Mouse (Mus musculus): ENCODE data around the gene AI661453. TPM values are rescaled to one million over a fixed set of nuclear protein-coding genes. Genes with fewer than 3 reads are reported as not detected.
A peak's percentile ranks its signal among the peaks of the same experiment; 100 is the strongest.

AI661453 gene
- total and polyA plus RNA-seq, 3 experiments: not detected

DNA sequence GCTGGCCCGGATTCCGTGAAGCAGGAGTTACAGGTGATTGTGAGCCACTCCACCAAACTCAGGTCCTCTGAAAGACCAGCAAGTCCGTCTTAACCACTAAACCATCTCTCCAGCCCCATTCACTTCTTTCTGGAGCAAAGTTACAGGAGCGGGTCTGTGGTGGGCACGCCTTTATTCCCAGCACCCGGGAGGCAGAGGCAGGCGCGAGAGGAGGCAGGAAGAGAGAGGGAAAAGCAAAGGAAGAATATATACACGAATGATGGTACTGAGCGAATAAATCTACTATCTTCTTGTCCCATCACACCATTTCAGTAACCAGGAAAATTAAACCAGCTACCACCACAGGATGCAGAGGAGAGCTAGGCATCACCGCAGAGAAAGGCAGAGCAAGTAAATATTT, 65.1 kb downstream of the AI661453 start:
- peaks cover 1 to 3% of the 10 kb centered on the region in 2 experiments; a peak in 2 of 4 replicates for H3K36me3 ChIP-seq (ENCODE audit: control insufficient read depth in 1 of 2, insufficient read depth in 2 of 2, low read length in 2 of 2)
- no peaks in the 10 kb centered on the region for H3K9me3 ChIP-seq (replicated peaks; ENCODE audit: insufficient read depth, low read length)
- no peaks in the 10 kb centered on the region for H3K27me3 ChIP-seq (ENCODE audit: control insufficient read depth in 1 of 2, insufficient read depth in 2 of 2, low read length in 2 of 2)
- peak overlapping the region; percentile 75 to 92 for H3K4me3 ChIP-seq (ENCODE audit: control insufficient read depth in 1 of 2, insufficient read depth in 1 of 2, low read depth in 2 of 2, low read length in 2 of 2)
- peaks cover 5% of the 10 kb centered on the region for H3K79me2 ChIP-seq (ENCODE audit: control insufficient read depth, insufficient read depth, low read length, poor library complexity)
- no peak for TF ChIP-seq GATA1 (IDR thresholded peaks at IDR 0.05; ENCODE audit: low read depth, low read length)
- no peak for TF ChIP-seq TBP (IDR thresholded peaks at IDR 0.05; ENCODE audit: low read depth, low read length)
- TF ChIP-seq POLR2AphosphoS5 (IDR thresholded peaks at IDR 0.05; ENCODE audit: borderline replicate concordance, low read depth, low read length): no peak
- TF ChIP-seq MEF2A (IDR thresholded peaks at IDR 0.05; ENCODE audit: extremely low read depth, insufficient replicate concordance, low read depth, low read length, poor library complexity, severe bottlenecking): no peak
- no peak for TF ChIP-seq NELFE (IDR thresholded peaks at IDR 0.05; ENCODE audit: low read depth, low read length)
- no peak for TF ChIP-seq ZNF384 (IDR thresholded peaks at IDR 0.05; ENCODE audit: low read depth, low read length)
- no peak for TF ChIP-seq HCFC1 (IDR thresholded peaks at IDR 0.05; ENCODE audit: low read depth, low read length)
- no peak for TF ChIP-seq USF2 (IDR thresholded peaks at IDR 0.05; ENCODE audit: borderline replicate concordance in 1 of 2, insufficient read depth in 1 of 2, low read depth in 1 of 2, low read length in 2 of 2)
- no peak for TF ChIP-seq CHD2 (IDR thresholded peaks at IDR 0.05; ENCODE audit: low read length)
- TF ChIP-seq MYC (IDR thresholded peaks at IDR 0.05; ENCODE audit: low read depth, low read length): no peak
- no peak for TF ChIP-seq RCOR1 (IDR thresholded peaks at IDR 0.05; ENCODE audit: low read depth, low read length)
- DNase-seq (ENCODE audit: low read depth, low spot score): no peak
- H3K4me1 ChIP-seq (ENCODE audit: control insufficient read depth in 1 of 2, insufficient read depth in 2 of 2, low read length in 2 of 2): peaks cover 2 to 26% of the 10 kb centered on the region in 2 experiments; a peak in 3 of 4 replicates
- H3K9ac ChIP-seq (ENCODE audit: control insufficient read depth, low read depth, low read length, poor library complexity, severe bottlenecking): peak overlapping the region; percentile 49
- H3K27ac ChIP-seq (ENCODE audit: control insufficient read depth, low read depth, low read length): no peak overlapping the region

DNA sequence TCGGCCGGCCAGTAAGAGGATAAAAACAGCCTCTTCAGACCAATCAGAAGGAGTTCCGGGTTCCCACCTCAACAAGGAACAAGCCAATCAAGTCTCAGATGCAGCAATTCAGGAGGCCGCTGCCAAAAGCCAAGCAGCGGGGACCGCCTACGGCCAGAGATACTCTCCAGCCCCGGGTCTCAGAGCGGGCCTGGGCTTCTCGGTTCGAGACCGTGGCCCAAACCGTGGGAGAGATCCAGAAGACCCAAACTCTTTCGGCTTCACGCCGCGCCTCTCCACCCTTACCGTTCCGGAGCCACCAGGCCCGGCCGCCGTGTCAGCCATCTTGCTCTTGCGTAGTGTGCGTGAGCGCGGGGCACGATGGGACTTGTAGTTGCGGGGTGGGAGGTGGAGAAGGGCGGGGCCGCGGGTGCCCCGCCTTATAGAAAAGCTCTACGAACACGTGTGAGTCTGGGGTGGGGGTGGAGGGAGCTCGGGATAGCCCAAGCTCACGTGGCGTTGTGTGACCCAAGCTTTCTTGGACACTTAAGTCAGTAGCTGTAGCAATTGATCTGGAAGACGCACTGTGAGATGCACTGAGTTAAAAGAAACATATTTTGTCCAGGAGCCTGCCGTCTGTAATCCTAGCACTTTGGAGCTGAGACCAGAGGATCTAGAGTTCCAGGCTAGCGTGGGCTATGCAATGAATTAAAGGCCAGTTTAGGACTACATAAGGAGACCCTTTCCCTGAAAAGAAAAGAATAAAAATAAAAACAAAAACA, 65.7 kb downstream of the AI661453 start, which contains the start of gene Taf8:
Taf8 (minus strand) TSS at position 347 of the 761 bp plus-strand sequence.
- no peaks in the 10 kb centered on the region for H3K27me3 ChIP-seq (ENCODE audit: control insufficient read depth in 1 of 2, insufficient read depth in 2 of 2, low read length in 2 of 2)
- peaks cover 2 to 32% of the 10 kb centered on the region in 2 experiments; a peak in 3 of 4 replicates for H3K4me1 ChIP-seq (ENCODE audit: control insufficient read depth in 1 of 2, insufficient read depth in 2 of 2, low read length in 2 of 2)
- H3K79me2 ChIP-seq (ENCODE audit: control insufficient read depth, insufficient read depth, low read length, poor library complexity): peaks cover 5% of the 10 kb centered on the region
- peak; percentile 98 for DNase-seq (ENCODE audit: low read depth, low spot score)
- H3K9ac ChIP-seq (ENCODE audit: control insufficient read depth, low read depth, low read length, poor library complexity, severe bottlenecking): peak within 1 kb of the TSS; percentile 79
- H3K9me3 ChIP-seq (replicated peaks; ENCODE audit: insufficient read depth, low read length): no peaks in the 10 kb centered on the region
- TF ChIP-seq MYC (IDR thresholded peaks at IDR 0.05; ENCODE audit: low read depth, low read length) (peak; percentile 100), USF1 (IDR thresholded peaks at IDR 0.05; ENCODE audit: low read depth, low read length) (peak; percentile 80), SIN3A (IDR thresholded peaks at IDR 0.05; ENCODE audit: low read length) (peak; percentile 94), MXI1 (IDR thresholded peaks at IDR 0.05; ENCODE audit: low read depth, low read length) (peak; percentile 99), TCF12 (IDR thresholded peaks at IDR 0.05; ENCODE audit: low read depth, low read length) (peak; percentile 63; the same call in 1 of the 2 replicates), NELFE (IDR thresholded peaks at IDR 0.05; ENCODE audit: low read depth, low read length) (peak; percentile 70), BHLHE40 (IDR thresholded peaks at IDR 0.05; ENCODE audit: borderline replicate concordance, low read depth, low read length) (peak; percentile 86), E2F4 (IDR thresholded peaks at IDR 0.05; ENCODE audit: borderline replicate concordance, low read depth, low read length) (no peak), MYB (IDR thresholded peaks at IDR 0.05; ENCODE audit: low read depth, low read length) (no peak), ELF1 (IDR thresholded peaks at IDR 0.05; ENCODE audit: low read depth, low read length) (peak; percentile 91), POLR2A (IDR thresholded peaks at IDR 0.05; ENCODE audit: control insufficient read depth in 1 of 2, insufficient read depth in 1 of 2, low read depth in 1 of 2, low read length in 2 of 2, poor library complexity in 1 of 2) (peak; percentile 80 to 89), POLR2AphosphoS2 (IDR thresholded peaks at IDR 0.05; ENCODE audit: low read length) (peak; percentile 72), KAT2A (conservative IDR thresholded peaks at IDR 0.05; ENCODE audit: low read depth, low read length) (peak; percentile 79), MAZ (IDR thresholded peaks at IDR 0.05; ENCODE audit: low read depth, low read length) (peak; percentile 86), ZMIZ1 (IDR thresholded peaks at IDR 0.05; ENCODE audit: low read depth, low read length) (peak; percentile 55; the same call in 1 of the 2 replicates), MAX (IDR thresholded peaks at IDR 0.05; ENCODE audit: low read length) (peak; percentile 96), TBP (IDR thresholded peaks at IDR 0.05; ENCODE audit: low read depth, low read length) (peak; percentile 68), NRF1 (IDR thresholded peaks at IDR 0.05; ENCODE audit: insufficient read depth, low read depth, low read length, poor library complexity, severe bottlenecking) (peak; percentile 51; the same call in 1 of the 2 replicates), CHD2 (IDR thresholded peaks at IDR 0.05; ENCODE audit: low read length) (no peak), USF2 (IDR thresholded peaks at IDR 0.05; ENCODE audit: borderline replicate concordance in 1 of 2, insufficient read depth in 1 of 2, low read depth in 1 of 2, low read length in 2 of 2) (no peak), HCFC1 (IDR thresholded peaks at IDR 0.05; ENCODE audit: low read depth, low read length) (peak; percentile 99)
- H3K4me3 ChIP-seq (ENCODE audit: control insufficient read depth in 1 of 2, insufficient read depth in 1 of 2, low read depth in 2 of 2, low read length in 2 of 2): peak within 1 kb of the TSS; percentile 75 to 92
- H3K27ac ChIP-seq (ENCODE audit: control insufficient read depth, low read depth, low read length): peak within 1 kb of the TSS; percentile 79
- H3K36me3 ChIP-seq (ENCODE audit: control insufficient read depth in 1 of 2, insufficient read depth in 2 of 2, low read length in 2 of 2): peaks cover 1 to 6% of the 10 kb centered on the region in 2 experiments; a peak in 3 of 4 replicates
